Mouse (Mus musculus): ENCODE measurements at regions not wholly inside any gene's neighbourhood (a gene's known extent, or its start where the extent isn't known, plus 50 kb on each side); places are given as distances from the start of the nearest gene placed in this dataset.

DNA sequence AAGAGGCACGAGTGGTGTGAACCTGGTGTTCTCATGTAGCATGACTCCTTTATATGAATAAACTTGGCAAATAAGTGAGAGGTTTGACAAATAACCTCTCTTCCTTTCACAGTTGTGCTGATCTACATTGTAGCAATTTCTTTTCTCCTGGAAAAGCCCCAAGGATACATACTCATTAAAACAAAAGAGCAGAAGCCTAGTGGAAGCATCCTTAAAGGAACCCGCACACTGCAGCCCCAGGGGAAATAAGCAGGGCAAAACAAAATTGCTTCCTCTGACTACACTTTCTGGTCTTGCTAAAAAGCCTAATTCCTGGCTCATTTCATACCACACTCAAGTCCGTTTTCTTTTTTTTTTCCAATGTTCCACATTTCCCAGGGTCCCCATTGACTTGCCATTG lies 72.7 kb upstream of the Gm10184 start:
- no peak for DNase-seq

- DNase-seq = no peak
These were observed 69.0 kb upstream of the Gm10184 start for GRCm38 (mm10) chr17:89979055-89979853.

GRCm38 (mm10) chr17:89963000-89963399 lies 52.8 kb upstream of the Gm10184 start:
- no peak for DNase-seq

DNA sequence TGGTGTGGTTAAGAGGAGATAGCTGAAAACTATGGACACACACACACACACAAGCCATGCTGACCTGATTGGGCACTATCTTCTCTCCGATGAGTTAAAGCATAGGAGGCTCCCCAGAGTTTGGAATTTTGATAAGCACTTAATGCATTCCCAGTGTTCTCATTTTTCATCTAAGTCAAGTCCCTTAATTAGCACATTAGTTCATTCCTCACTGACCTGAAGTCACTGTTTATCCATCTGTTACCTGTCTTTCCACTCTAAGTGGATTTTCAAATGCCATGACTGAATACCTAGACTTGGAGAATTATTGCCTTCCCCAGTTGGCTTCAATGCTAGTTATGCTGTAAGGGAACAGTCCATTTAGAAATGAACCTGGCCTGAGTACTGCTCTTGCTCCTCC lies 51.2 kb upstream of the Gm10184 start:
- DNase-seq = peak; percentile 13

GRCm38 (mm10) chr17:89960368-89960767 lies 50.1 kb upstream of the Gm10184 start:
- DNase-seq = peak; percentile 30 to 38
